Mouse (Mus musculus): ENCODE results near the gene Adgre4. TPM values are rescaled to one million over a fixed set of nuclear protein-coding genes. Genes with fewer than 3 reads are reported as not detected.
"Not testable (repeated sequence)": the region's sequence is repeated elsewhere in the genome, so short reads cannot be mapped to it uniquely, and the experiment has no call there.

The Adgre4 gene
- polyA plus RNA-seq, 1 experiment from 2014 or later, result 0.56 TPM

- H3K36me3 ChIP-seq (ENCODE audit: control insufficient read depth, insufficient read depth, low read length), result no peaks in the 10 kb centered on the region
- ATAC-seq (ENCODE audit: insufficient number of reproducible peaks, insufficient read depth, low FRiP score, low read depth), result no peak
- 64% methylated on average over 2 of the region's 2 CpGs for WGBS
- H3K9me3 ChIP-seq (ENCODE audit: control insufficient read depth, low read depth, low read length), result no peaks in the 10 kb centered on the region
- no peaks in the 10 kb centered on the region for H3K4me1 ChIP-seq (ENCODE audit: control insufficient read depth, insufficient read depth, low read length)
- no peak overlapping the region for H3K9ac ChIP-seq (replicated peaks; ENCODE audit: low read depth, low read length)
- H3K4me2 ChIP-seq (replicated peaks; ENCODE audit: low read depth, low read length), result no peak overlapping the region
- no peak overlapping the region for H3K4me3 ChIP-seq (ENCODE audit: low read depth, low read length)
- H3K27ac ChIP-seq (ENCODE audit: low read length), result no peak overlapping the region
- H3K27me3 ChIP-seq (ENCODE audit: control insufficient read depth, insufficient read depth, low read length), result no peaks in the 10 kb centered on the region
Measured at GRCm38 (mm10) chr17:55884912-55885311, 135.1 kb downstream of the Adgre4 start.

GRCm38 (mm10) chr17:55892406-55892955 lies 142.7 kb downstream of the Adgre4 start:
- peak overlapping the region; percentile 33; the same call in 1 of the 2 replicates for H3K27ac ChIP-seq (ENCODE audit: low read length)
- ATAC-seq (ENCODE audit: insufficient number of reproducible peaks, insufficient read depth, low FRiP score, low read depth); H3K27me3 ChIP-seq (ENCODE audit: control insufficient read depth, insufficient read depth, low read length); H3K4me1 ChIP-seq (ENCODE audit: control insufficient read depth, insufficient read depth, low read length); H3K36me3 ChIP-seq (ENCODE audit: control insufficient read depth, insufficient read depth, low read length); H3K9me3 ChIP-seq (ENCODE audit: control insufficient read depth, low read depth, low read length): not testable (repeated sequence)
- peak overlapping the region; percentile 37 for H3K4me3 ChIP-seq (ENCODE audit: low read depth, low read length)
- H3K9ac ChIP-seq (replicated peaks; ENCODE audit: low read depth, low read length), result 0 out of 2 replicates have a peak overlapping the region, but pooled peaks have one; percentile 18
- H3K4me2 ChIP-seq (replicated peaks; ENCODE audit: low read depth, low read length), result peak overlapping the region; percentile 59
- 10% methylated on average over 6 of the region's 8 CpGs for WGBS

- Histone ChIP-seq H3K4me3 (ENCODE audit: low read depth, low read length) (no peak overlapping the region), H3K9me3 (ENCODE audit: control insufficient read depth, low read depth, low read length) (peaks cover 7% of the 10 kb centered on the region; the same call in 1 of the 2 replicates), H3K4me2 (replicated peaks; ENCODE audit: low read depth, low read length) (no peak overlapping the region), H3K36me3 (ENCODE audit: control insufficient read depth, insufficient read depth, low read length) (0 out of 2 replicates have a peak, but pooled peaks cover 1% of the 10 kb centered on the region), H3K27ac (ENCODE audit: low read length) (peak overlapping the region; percentile 69), H3K9ac (replicated peaks; ENCODE audit: low read depth, low read length) (no peak overlapping the region), H3K27me3 (ENCODE audit: control insufficient read depth, insufficient read depth, low read length) (no peaks in the 10 kb centered on the region), H3K4me1 (ENCODE audit: control insufficient read depth, insufficient read depth, low read length) (no peaks in the 10 kb centered on the region)
- no peak for ATAC-seq (ENCODE audit: insufficient number of reproducible peaks, insufficient read depth, low FRiP score, low read depth)
- 60% methylated on average over 2 of the region's 2 CpGs for WGBS
Measured at GRCm38 (mm10) chr17:55903087-55903486, 153.3 kb downstream of the Adgre4 start.

Other genes with a start within 250 kb of the Adgre4 start
- not detected in 2 replicates for gene Vmn2r118, start 124.8 kb upstream of the Adgre4 start, polyA plus RNA-seq (2014; fragmentation: Nextera tagmentation; extraction: Ambion mirVana)
- 9.9 and 11.2 TPM in 2 replicates for gene Pot1b, start 37.4 kb upstream of the Adgre4 start, polyA plus RNA-seq (2014; fragmentation: Nextera tagmentation; extraction: Ambion mirVana)
- gene Zfp119a, start 128.9 kb downstream of the Adgre4 start, polyA plus RNA-seq (2014; fragmentation: Nextera tagmentation; extraction: Ambion mirVana), result 12.3 and 12.5 TPM in 2 replicates
- 15.3 and 17.2 TPM in 2 replicates for gene Zfp959, start 142.1 kb downstream of the Adgre4 start, polyA plus RNA-seq (2014; fragmentation: Nextera tagmentation; extraction: Ambion mirVana)
- 4.6 and 7.7 TPM in 2 replicates for gene Zfp119b, start 199.5 kb downstream of the Adgre4 start, polyA plus RNA-seq (2014; fragmentation: Nextera tagmentation; extraction: Ambion mirVana)
- gene Ebi3, start 202.7 kb downstream of the Adgre4 start, polyA plus RNA-seq (2014; fragmentation: Nextera tagmentation; extraction: Ambion mirVana), result 2.7 and 3.1 TPM in 2 replicates
- gene Yju2, start 209.1 kb downstream of the Adgre4 start, polyA plus RNA-seq (2014; fragmentation: Nextera tagmentation; extraction: Ambion mirVana), result 20.8 and 21.8 TPM in 2 replicates
- 12.1 and 16.6 TPM in 2 replicates for gene Shd, start 220.5 kb downstream of the Adgre4 start, polyA plus RNA-seq (2014; fragmentation: Nextera tagmentation; extraction: Ambion mirVana)
- 13.7 and 17.6 TPM in 2 replicates for gene Fsd1, start 236.5 kb downstream of the Adgre4 start, polyA plus RNA-seq (2014; fragmentation: Nextera tagmentation; extraction: Ambion mirVana)

Data from stomach, embryonic 14.5 days (tissue).